Mouse (Mus musculus) MEL (cell line): ENCODE results near the gene Prdm10.

ENCODE experiments used
- CHD1 ChIP-seq: IDR thresholded peaks from 2 replicates; pipeline ENCODE4 v1.6.1; 2012; ENCODE audit warnings: low read depth, mild to moderate bottlenecking, inconsistent platforms, low read length, improper control_type of control experiment
- CTCF ChIP-seq, 3 experiments: IDR thresholded peaks in 2 of 3; conservative IDR thresholded peaks in 1 of 3; 2 replicates each; pipeline ENCODE4 v1.5.1; 2011 to 2012; ENCODE audit warnings: low read length in 3 of 3, low read depth in 2 of 3, mild to moderate bottlenecking in 2 of 3, improper control_type of control experiment in 1 of 3, inconsistent platforms in 1 of 3, mixed read lengths in 1 of 3, moderate library complexity in 1 of 3; ENCODE audit not compliant: control insufficient read depth in 1 of 3, insufficient read depth in 1 of 3, poor library complexity in 1 of 3, severe bottlenecking in 1 of 3
- E2F4 ChIP-seq: IDR thresholded peaks from 2 replicates; pipeline ENCODE4 v1.6.1; 2011; ENCODE audit warnings: low read depth, low read length, improper control_type of control experiment, borderline replicate concordance
- EP300 ChIP-seq, 2 experiments: IDR thresholded peaks; 2 replicates each; pipeline ENCODE4 v1.6.1; 2011; ENCODE audit warnings: improper control_type of control experiment in 2 of 2, low read length in 2 of 2, low read depth in 1 of 2, mild to moderate bottlenecking in 1 of 2
- HCFC1 ChIP-seq: IDR thresholded peaks from 2 replicates; pipeline ENCODE4 v1.6.1; 2012; ENCODE audit warnings: low read depth, mild to moderate bottlenecking, inconsistent platforms, low read length, improper control_type of control experiment, moderate library complexity
- MAFK ChIP-seq: IDR thresholded peaks from 2 replicates; pipeline ENCODE4 v1.6.1; 2011; ENCODE audit warnings: low read depth, mild to moderate bottlenecking, low read length, improper control_type of control experiment, borderline replicate concordance
- MAX ChIP-seq: IDR thresholded peaks from 2 replicates; pipeline ENCODE4 v1.6.1; 2011; ENCODE audit warnings: low read length, improper control_type of control experiment
- MYB ChIP-seq: IDR thresholded peaks from 2 replicates; pipeline ENCODE4 v1.6.1; 2011; ENCODE audit warnings: mild to moderate bottlenecking, low read depth, low read length, improper control_type of control experiment
- POLR2A ChIP-seq, 2 experiments: IDR thresholded peaks; 2 replicates each; pipeline ENCODE4 v1.6.1; 2011 to 2012; ENCODE audit warnings: low read length in 2 of 2, mild to moderate bottlenecking in 2 of 2, control low read depth in 1 of 2, improper control_type of control experiment in 1 of 2, low read depth in 1 of 2, moderate library complexity in 1 of 2; ENCODE audit not compliant: control insufficient read depth in 1 of 2, insufficient read depth in 1 of 2, poor library complexity in 1 of 2
- POLR2AphosphoS5 ChIP-seq: IDR thresholded peaks from 2 replicates; pipeline ENCODE4 v1.6.1; 2012; ENCODE audit warnings: low read depth, borderline replicate concordance, mild to moderate bottlenecking, inconsistent platforms, low read length, moderate library complexity, mixed read lengths
- ZC3H11A ChIP-seq: IDR thresholded peaks from 2 replicates; pipeline ENCODE4 v1.6.1; 2012; ENCODE audit warnings: low read depth, mild to moderate bottlenecking, inconsistent platforms, low read length, improper control_type of control experiment

DNA sequence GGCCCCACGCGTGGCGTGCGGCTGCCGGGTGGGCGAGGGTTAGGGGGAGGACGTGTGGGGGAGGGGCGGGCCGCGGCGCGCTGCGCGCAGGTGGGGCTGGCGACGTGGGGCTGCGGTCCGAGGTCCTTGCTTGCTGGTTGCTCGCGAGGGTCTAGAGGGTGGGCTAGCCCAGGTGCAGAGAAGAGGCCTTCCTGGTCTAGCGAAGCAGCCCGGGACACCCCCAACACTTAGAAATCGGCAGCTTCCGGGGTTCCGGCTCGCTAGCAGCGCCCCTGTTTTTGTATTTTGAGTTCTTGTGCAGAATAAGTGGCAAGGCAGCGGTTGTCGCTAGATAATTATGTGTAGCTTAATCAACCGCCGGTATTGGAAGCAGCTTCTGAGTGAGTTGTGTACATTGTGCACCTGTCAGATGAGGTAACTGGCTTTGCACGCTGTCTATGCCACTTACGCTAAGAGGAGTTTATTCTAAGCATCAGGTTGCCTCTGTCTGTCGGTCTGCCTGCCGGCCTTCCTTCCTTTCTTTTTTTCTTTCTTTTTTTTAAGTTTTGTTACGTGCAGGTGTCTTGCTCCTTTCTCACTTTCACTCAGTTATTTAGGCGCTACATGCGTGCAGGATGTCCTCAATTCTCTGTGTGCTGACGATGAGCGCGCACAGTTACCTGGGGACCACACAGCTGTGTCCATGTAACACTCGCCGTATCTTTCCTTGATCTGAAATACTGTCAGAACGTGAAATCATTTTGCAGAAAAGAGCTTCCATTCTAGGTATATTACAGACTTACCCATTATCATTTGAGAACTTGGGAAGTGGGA, 106.2 kb downstream of the Prdm10 start:
- no peak for TF ChIP-seq CHD1
- no peak for TF ChIP-seq CTCF (IDR thresholded peaks at IDR 0.05 in 2 of 3, conservative IDR thresholded peaks at IDR 0.05 in 1 of 3; ENCODE audit: control insufficient read depth in 1 of 3, insufficient read depth in 1 of 3, low read depth in 2 of 3, low read length in 3 of 3, poor library complexity in 1 of 3, severe bottlenecking in 1 of 3)
- TF ChIP-seq MAX: 0 out of 2 replicates have a peak, but pooled peaks have one; percentile 22
- TF ChIP-seq MYB: no peak
- no peak for TF ChIP-seq ZC3H11A
- no peak for TF ChIP-seq EP300 (IDR thresholded peaks at IDR 0.05; ENCODE audit: low read depth in 1 of 2, low read length in 2 of 2)
- no peak for TF ChIP-seq POLR2AphosphoS5
- TF ChIP-seq POLR2A (IDR thresholded peaks at IDR 0.05; ENCODE audit: control insufficient read depth in 1 of 2, insufficient read depth in 1 of 2, low read depth in 1 of 2, low read length in 2 of 2, poor library complexity in 1 of 2): no peak
- TF ChIP-seq E2F4: no peak
- TF ChIP-seq MAFK: no peak
- TF ChIP-seq HCFC1: no peak
